Mouse (Mus musculus) G1E (cell line): ENCODE results near the gene Slc35b1. TPM values are rescaled to one million over a fixed set of nuclear protein-coding genes. Genes with fewer than 3 reads are reported as not detected.

Source experiments
- ATAC-seq: 2 replicates; pipeline ENCODE4 v1.8.0; 2016; ENCODE audit warnings: mild to moderate bottlenecking; ENCODE audit not compliant: insufficient number of reproducible peaks, poor library complexity, low FRiP score, severe bottlenecking; ENCODE audit errors: extremely low read depth
- DNase-seq: peaks from one replicate; pipeline ENCODE4 v3.0.0; 2012; ENCODE audit warnings: low spot score
- H3K27me3 ChIP-seq: 2 replicates; pipeline ENCODE4 v1.6.1; 2012; ENCODE audit warnings: mild to moderate bottlenecking, low read length, inconsistent platforms; ENCODE audit not compliant: insufficient read depth
- H3K36me3 ChIP-seq: replicated peaks from 2 replicates; pipeline ENCODE3; 2012; ENCODE audit warnings: mild to moderate bottlenecking, inconsistent platforms
- H3K4me1 ChIP-seq: 2 replicates; pipeline ENCODE4 v1.6.1; 2012; ENCODE audit warnings: low read depth, low read length, inconsistent platforms, mixed read lengths; ENCODE audit not compliant: insufficient read depth
- H3K4me3 ChIP-seq: 2 replicates; pipeline ENCODE4 v1.5.1; 2012; ENCODE audit warnings: low read depth, mild to moderate bottlenecking, inconsistent platforms, low read length, moderate library complexity, mixed read lengths
- H3K9me3 ChIP-seq: replicated peaks from 2 replicates; pipeline ENCODE4 v1.6.1; 2012; ENCODE audit warnings: inconsistent platforms
- CTCF ChIP-seq: IDR thresholded peaks from 2 replicates; pipeline ENCODE4 v1.5.1; 2012; ENCODE audit warnings: low read depth, low read length, inconsistent platforms, mixed read lengths
- GATA1 ChIP-seq: IDR thresholded peaks from 2 replicates; pipeline ENCODE4 v1.6.1; 2012; ENCODE audit warnings: borderline replicate concordance, low read length, inconsistent platforms, mixed read lengths
- GATA2 ChIP-seq: IDR thresholded peaks from 2 replicates; pipeline ENCODE4 v1.6.1; 2012; ENCODE audit warnings: low read depth, low read length, inconsistent platforms, borderline replicate concordance
- POLR2AphosphoS5 ChIP-seq: IDR thresholded peaks from 2 replicates; pipeline ENCODE4 v1.6.1; 2012; ENCODE audit warnings: low read depth, low read length, inconsistent platforms; ENCODE audit not compliant: insufficient replicate concordance
- TAL1 ChIP-seq: conservative IDR thresholded peaks from 2 replicates; pipeline ENCODE4 v1.6.1; 2012; ENCODE audit warnings: low read depth, low read length, inconsistent platforms, mixed read lengths
- polyA plus RNA-seq: library from polyadenylated mRNA; stranded (reverse); fragments of >175 nt; gene quantifications from 2 replicates; pipeline ENCODE4 v1.2.3, GENCODE M21; 2012
- total RNA-seq, 2 experiments: library from RNA; stranded (forward) in 1 of 2; stranded (reverse) in 1 of 2; fragments of 200-1000 nt in 1 of 2; fragments of >200 nt in 1 of 2; fragmentation: Nextera tagmentation in 1 of 2; gene quantifications; 2 replicates each; pipeline ENCODE4 v1.2.3; 2014 to 2017

The Slc35b1 gene
- total and polyA plus RNA-seq, 3 experiments, result 4.1 to 50.6 (median 37.5) TPM

DNA sequence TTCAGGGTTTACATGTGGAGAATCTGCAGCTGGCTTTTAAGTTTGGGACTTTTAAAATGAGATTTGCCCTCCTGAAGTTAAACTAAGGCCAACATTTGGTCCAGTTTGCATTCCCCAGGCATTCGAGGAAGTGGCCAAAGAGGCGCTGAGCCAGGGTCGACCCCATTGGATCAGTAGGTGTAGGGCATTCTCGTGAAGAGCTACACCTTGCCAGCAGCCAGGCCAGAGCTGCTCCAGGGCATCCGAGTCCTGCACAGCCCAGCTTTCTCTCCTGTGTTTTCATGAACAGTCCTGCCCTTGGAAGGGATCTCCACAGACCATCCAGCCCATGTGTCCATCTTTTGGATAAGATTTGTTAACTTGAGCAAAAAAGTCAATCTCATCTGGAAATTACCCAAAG lies 20.1 kb upstream of the Slc35b1 start:
- no peak for ATAC-seq
- DNase-seq, result no peak

DNA sequence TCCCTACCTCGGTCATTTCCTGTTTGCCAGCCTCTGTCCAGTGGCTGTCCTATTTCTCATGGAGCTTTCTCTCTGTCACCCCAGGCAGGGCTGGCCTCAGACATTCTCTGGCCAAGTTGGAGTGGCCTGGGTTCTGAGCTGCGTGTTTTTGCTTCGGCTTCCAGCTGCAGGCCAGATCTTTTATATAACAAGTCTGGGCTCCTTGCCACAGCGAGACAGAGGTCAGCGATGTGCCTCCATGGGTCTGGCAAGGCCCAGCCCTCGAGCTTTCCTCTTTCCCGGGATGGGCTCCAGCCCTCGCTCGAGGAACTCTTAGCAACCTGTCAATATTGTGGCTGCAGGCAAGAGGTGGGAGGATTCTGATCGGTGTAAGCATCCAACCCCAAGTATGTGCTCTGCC lies 18.9 kb upstream of the Slc35b1 start:
- Histone ChIP-seq H3K9me3 (no peaks in the 10 kb centered on the region), H3K4me3 (no peak overlapping the region), H3K36me3 (peaks cover 86% of the 10 kb centered on the region), H3K27me3 (no peaks in the 10 kb centered on the region), H3K4me1 (peaks cover 18% of the 10 kb centered on the region)
- DNase-seq, result no peak
- ATAC-seq, result no peak
- TF ChIP-seq CTCF (no peak), TAL1 (no peak), POLR2AphosphoS5 (no peak), GATA2 (no peak), GATA1 (no peak)

More for the DNA sequence above, 20.1 kb upstream of the Slc35b1 start:
- H3K4me3 ChIP-seq, result no peak overlapping the region
- H3K36me3 ChIP-seq, result peaks cover 86% of the 10 kb centered on the region
- TF ChIP-seq TAL1, result no peak
- TF ChIP-seq POLR2AphosphoS5, result no peak
- TF ChIP-seq GATA1, result no peak
- no peak for TF ChIP-seq GATA2
- TF ChIP-seq CTCF, result no peak
- H3K9me3 ChIP-seq, result no peaks in the 10 kb centered on the region
- peaks cover 10% of the 10 kb centered on the region for H3K4me1 ChIP-seq
- no peaks in the 10 kb centered on the region for H3K27me3 ChIP-seq

DNA sequence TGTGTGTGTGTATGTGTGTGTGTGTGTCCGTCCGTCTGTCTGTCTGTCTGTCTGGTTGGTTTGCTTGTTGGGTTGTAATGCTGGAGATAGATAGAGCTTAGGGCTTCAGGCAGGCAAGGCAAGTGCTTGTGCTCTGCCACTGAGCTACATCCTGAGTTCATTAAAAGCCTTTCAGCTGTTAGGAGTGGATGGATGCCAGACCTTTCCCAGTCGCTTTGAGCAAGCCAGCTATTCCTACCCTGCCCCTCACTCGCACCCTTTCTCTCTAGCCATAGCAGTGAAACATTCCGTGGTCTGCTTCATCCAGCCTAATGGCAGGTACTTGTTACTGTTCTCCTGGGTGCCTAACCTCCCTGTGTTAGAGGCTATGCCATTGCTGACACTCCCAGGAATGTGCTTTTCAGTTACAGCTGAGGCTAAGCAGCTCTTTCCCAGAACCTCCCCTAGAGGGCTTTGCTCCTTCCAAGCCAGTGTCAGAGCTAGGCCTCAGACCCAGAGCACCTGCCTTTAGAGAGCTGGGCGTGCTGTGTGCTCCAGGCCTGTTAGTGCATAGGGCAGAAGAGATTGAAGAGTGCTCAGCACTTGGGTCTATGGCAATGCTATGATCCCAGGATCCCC lies 18.1 kb upstream of the Slc35b1 start:
- ATAC-seq, result no peak
- Histone ChIP-seq H3K4me3 (no peak overlapping the region), H3K27me3 (no peaks in the 10 kb centered on the region), H3K4me1 (peaks cover 18% of the 10 kb centered on the region), H3K36me3 (peaks cover 86% of the 10 kb centered on the region), H3K9me3 (no peaks in the 10 kb centered on the region)
- no peak for DNase-seq
- TF ChIP-seq CTCF (no peak), GATA1 (no peak), POLR2AphosphoS5 (no peak), TAL1 (no peak), GATA2 (no peak)

DNA sequence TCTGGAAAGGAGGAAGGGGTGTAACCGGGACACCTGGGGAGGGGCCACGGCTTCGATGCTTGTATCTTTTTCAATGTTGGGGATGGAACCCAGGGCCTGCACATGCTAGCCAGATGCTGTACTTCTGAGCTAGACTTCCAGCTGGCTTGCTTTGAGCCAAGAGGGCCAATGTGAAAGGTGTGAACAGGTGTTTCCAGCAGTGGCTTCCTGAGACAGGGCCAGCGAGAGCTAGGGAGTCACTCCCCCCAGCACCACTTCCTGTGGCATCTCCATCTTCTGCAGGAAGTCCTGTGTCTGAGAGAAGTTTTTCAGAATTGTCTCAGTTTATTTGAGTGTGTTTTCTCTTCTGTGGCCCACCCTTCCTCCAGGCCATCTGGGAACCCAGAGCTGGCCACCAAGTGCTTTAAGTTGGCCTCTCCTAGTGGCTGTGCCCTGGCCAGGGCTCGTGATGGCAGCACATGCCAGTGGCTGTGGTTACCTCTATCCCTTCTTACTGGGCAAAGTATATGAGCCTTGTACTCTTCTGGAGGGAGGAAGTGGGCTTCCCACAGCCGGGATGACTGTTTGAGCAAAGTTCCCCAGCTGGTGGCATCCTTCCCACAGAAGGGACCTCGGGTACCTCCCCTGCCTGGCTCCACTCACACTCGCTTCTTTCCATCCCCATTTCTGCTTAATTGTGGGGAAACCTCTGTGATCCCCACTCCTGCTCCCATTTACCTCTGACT lies 17.3 kb upstream of the Slc35b1 start:
- Histone ChIP-seq H3K4me1 (peaks cover 18% of the 10 kb centered on the region), H3K36me3 (peaks cover 93% of the 10 kb centered on the region), H3K27me3 (no peaks in the 10 kb centered on the region), H3K4me3 (no peak overlapping the region), H3K9me3 (no peaks in the 10 kb centered on the region)
- DNase-seq (no peak), ATAC-seq (no peak)
- TF ChIP-seq TAL1, result no peak
- TF ChIP-seq POLR2AphosphoS5, result no peak
- no peak for TF ChIP-seq GATA1
- TF ChIP-seq GATA2, result no peak
- no peak for TF ChIP-seq CTCF

DNA sequence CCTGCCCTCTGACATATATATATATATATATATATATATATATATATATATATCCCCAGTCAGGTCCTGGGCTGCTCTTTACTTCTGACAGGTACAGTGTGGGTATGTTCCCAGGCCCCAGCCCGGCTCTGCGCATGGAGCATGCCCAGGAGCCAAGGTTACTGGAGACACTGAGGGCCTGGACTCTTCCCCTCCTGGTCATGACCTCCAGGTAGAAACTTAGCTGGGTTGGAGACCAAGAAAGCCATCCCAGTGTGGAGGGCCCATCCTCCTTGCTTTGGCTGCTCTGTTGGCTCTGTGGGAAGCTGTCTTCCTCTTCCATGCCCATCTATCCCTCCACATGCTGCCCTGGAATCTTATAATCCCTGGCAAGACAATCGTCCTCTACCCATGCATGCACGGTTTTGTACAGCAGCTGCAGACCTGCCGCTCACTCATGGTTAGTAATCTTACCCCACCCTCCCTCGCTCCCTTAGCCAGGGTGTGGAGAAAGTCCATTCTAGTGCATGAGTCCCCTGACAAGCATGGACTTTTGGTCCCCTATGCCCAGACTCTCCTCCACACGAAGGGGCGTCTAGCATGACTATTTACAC lies 16.2 kb upstream of the Slc35b1 start:
- H3K9me3 ChIP-seq, result no peaks in the 10 kb centered on the region
- peaks cover 98% of the 10 kb centered on the region for H3K36me3 ChIP-seq
- DNase-seq, result no peak
- H3K27me3 ChIP-seq, result no peaks in the 10 kb centered on the region
- no peak for ATAC-seq
- H3K4me1 ChIP-seq, result peaks cover 18% of the 10 kb centered on the region
- no peak overlapping the region for H3K4me3 ChIP-seq
- TF ChIP-seq POLR2AphosphoS5 (no peak), CTCF (no peak), GATA1 (no peak), GATA2 (no peak), TAL1 (no peak)

DNA sequence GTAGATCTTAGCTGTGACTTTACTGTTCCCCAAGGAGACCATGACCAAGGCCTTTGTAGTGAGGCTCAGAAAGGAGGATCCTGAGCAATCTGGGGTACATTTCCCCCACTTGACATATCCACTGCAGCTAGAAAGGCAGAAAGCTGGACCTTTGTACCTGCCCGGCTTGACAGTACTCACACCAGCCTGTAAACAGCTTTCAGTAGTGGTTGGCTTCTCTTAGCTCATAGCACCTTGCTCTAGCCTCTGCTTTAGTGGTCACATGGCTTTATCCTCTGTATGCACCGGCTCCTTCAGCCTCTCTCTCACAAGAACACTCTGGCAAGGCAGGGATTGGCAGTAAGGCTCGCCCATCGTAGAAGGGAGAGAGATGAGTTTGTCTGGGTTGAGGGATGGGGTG lies 15.6 kb upstream of the Slc35b1 start:
- ATAC-seq (no peak), DNase-seq (no peak)
- no peak for TF ChIP-seq GATA1
- Histone ChIP-seq H3K4me3 (no peak overlapping the region), H3K9me3 (no peaks in the 10 kb centered on the region), H3K36me3 (peaks cover 98% of the 10 kb centered on the region), H3K4me1 (peaks cover 17% of the 10 kb centered on the region), H3K27me3 (no peaks in the 10 kb centered on the region)
